Mouse (Mus musculus) cortical plate, adult 2 months (tissue): Measurements from ENCODE around the gene Ano6. TPM values are rescaled to one million over a fixed set of nuclear protein-coding genes. Genes with fewer than 3 reads are reported as not detected.

ENCODE experiments used
- H3K27ac ChIP-seq: fragments of 200-500 bp; 2 replicates; pipeline ENCODE4 v1.5.1; 2012; ENCODE audit warnings: low read length, control low read depth, inconsistent platforms; ENCODE audit not compliant: insufficient read depth
- H3K4me1 ChIP-seq: fragments of 200-500 bp; 2 replicates; pipeline ENCODE4 v1.6.1; 2011; ENCODE audit warnings: low read length; ENCODE audit not compliant: control insufficient read depth, insufficient read depth
- H3K4me3 ChIP-seq: fragments of 200-500 bp; 2 replicates; pipeline ENCODE4 v1.5.1; 2011; ENCODE audit warnings: mild to moderate bottlenecking, low read length, control low read depth; ENCODE audit not compliant: insufficient read depth
- CTCF ChIP-seq: fragments of 200-500 bp; IDR thresholded peaks from 2 replicates; pipeline ENCODE4 v1.5.1; 2011; ENCODE audit warnings: mild to moderate bottlenecking, control low read depth, low read length; ENCODE audit not compliant: insufficient read depth; ENCODE audit errors: extremely low read depth
- POLR2A ChIP-seq: fragments of 200-500 bp; IDR thresholded peaks from 2 replicates; pipeline ENCODE4 v1.6.1; 2011; ENCODE audit warnings: mild to moderate bottlenecking, low read length, control low read depth; ENCODE audit not compliant: insufficient read depth; ENCODE audit errors: extremely low read depth
- polyA plus RNA-seq: library from polyadenylated mRNA; depleted of rRNA; stranded (reverse); fragments of >200 nt; gene quantifications from 2 replicates; pipeline ENCODE4 v1.2.3, GENCODE M21; 2012

Gene Ano6
- polyA plus RNA-seq, 1 experiment: 16.7 TPM

DNA sequence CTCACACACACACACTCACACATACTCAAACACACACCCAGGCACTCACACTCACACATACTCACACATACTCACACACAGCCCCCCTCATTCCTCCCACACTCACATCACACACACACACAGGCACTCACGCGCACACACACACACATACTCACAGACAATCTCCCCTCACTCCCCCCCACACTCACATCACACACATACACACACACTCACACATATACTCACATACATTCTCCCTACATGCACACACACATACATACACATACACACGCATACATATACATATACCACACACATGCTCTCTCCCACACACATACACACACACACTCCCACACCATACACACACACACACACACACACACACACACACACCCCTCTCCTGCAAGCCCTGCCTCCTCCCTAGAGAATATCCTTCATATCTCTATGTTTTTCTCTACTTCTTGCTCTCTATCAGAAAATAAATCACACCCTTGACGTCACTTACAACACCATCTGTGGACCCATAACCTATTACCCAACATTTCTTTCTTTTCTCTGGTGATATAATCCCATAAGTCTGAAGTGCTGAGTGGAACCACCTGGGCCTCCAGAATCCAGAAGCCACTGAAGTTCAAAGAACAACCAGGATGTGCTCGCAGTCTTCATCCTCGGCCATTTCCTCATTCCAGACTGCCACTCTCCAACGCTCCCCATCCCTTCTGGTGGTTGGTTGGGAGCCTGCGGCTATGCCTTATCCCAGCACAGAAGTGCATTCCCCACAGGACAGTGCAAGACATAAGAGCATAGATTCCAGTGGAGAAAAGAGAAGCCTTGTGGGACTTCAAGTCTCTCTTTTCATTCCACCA, 38.6 kb upstream of the Ano6 start:
- Histone ChIP-seq H3K27ac (no peak overlapping the region), H3K4me3 (no peak overlapping the region), H3K4me1 (no peaks in the 10 kb centered on the region)
- no peak for TF ChIP-seq POLR2A
- TF ChIP-seq CTCF: no peak

DNA sequence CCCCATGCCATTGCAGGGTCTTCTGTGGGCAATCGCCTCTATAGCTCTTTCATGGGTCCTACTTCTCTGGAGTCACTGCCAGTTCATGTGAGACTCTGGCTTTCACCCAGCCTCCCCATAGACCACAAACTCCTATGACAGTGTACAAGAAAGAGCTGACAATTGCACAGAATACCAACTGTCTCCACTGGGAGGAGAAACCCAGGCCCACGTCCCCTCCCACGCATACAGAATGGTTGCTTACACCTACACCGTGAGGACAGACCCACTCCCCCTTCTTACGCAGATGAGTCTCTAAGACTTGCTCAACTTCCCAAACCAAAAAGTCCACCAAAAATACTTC, 38.0 kb upstream of the Ano6 start:
- H3K4me1 ChIP-seq: no peaks in the 10 kb centered on the region
- no peak overlapping the region for H3K4me3 ChIP-seq
- no peak overlapping the region for H3K27ac ChIP-seq
- TF ChIP-seq CTCF (no peak), POLR2A (no peak)

GRCm38 (mm10) chr15:95753031-95753430, 37.6 kb upstream of the Ano6 start:
- H3K27ac ChIP-seq: no peak overlapping the region
- no peaks in the 10 kb centered on the region for H3K4me1 ChIP-seq
- TF ChIP-seq POLR2A: no peak
- no peak for TF ChIP-seq CTCF
- no peak overlapping the region for H3K4me3 ChIP-seq

DNA sequence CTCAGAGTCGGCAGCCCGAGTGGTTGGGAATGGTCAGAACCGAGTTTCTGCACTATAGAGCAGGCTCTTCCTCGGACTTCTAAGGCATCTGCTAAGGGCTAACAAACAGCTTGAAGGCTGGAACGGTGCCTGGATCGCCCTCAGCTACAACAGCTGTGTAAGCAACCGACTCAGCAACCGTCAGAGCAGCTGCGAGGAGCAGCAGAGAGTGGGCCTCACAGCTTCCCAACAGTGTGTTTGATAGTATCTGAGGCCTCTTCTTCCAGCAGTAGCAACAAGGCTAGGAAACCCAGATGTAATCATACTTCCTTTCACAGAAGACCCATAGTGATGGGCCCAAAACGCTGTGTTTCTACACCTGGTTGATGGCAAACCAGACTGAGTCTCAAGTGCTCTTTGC, 33.5 kb upstream of the Ano6 start:
- TF ChIP-seq CTCF: no peak
- TF ChIP-seq POLR2A: no peak
- no peak overlapping the region for H3K27ac ChIP-seq
- H3K4me1 ChIP-seq: no peaks in the 10 kb centered on the region
- no peak overlapping the region for H3K4me3 ChIP-seq

GRCm38 (mm10) chr15:95758069-95758468, 32.6 kb upstream of the Ano6 start:
- Histone ChIP-seq H3K4me1 (no peaks in the 10 kb centered on the region), H3K27ac (no peak overlapping the region), H3K4me3 (no peak overlapping the region)
- TF ChIP-seq CTCF: no peak
- TF ChIP-seq POLR2A: no peak

GRCm38 (mm10) chr15:95758696-95759434, 31.8 kb upstream of the Ano6 start:
- H3K4me1 ChIP-seq: no peaks in the 10 kb centered on the region
- TF ChIP-seq CTCF: no peak
- TF ChIP-seq POLR2A: no peak
- H3K4me3 ChIP-seq: no peak overlapping the region

DNA sequence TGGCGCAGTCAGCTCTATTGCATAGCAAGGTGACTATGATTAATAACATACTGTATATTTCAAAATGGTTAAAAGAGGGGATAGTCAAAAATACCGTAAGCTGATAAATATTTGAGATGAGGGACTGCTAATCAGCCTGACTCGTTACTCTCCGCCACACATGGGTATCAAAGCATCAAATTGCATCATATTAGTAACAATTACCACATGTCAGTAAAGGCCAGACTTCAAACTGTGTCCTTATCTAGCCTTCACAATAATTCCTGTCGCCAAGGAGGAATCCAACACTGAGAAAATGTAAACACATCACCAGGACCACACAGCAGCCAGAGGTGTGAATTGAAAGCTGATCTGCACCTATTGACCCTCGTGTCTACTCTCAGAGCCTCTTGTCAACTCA, 30.8 kb upstream of the Ano6 start:
- TF ChIP-seq POLR2A (no peak), CTCF (no peak)
- Histone ChIP-seq H3K4me3 (no peak overlapping the region), H3K4me1 (no peaks in the 10 kb centered on the region), H3K27ac (no peak overlapping the region)

More at GRCm38 (mm10) chr15:95758696-95759434, 31.8 kb upstream of the Ano6 start:
- no peak overlapping the region for H3K27ac ChIP-seq

DNA sequence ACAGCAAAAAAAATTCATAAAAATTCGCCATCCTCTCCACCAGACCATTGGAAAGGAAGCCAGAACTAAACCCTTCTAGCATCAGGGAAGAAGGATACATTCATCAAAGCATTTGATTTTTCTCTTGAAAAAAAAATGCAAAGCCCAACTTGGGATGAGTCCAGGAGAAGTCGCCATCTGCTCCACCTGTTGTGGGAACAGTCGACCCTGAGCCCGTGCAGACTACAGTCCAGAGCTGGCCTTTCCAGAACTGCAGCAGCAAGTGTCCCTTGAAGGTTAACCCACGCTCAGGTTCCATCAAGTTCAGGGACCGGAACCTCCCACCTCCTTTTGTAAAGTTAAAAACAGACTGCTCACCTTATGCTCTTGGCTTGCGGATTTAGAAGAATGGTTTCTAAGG, 29.2 kb upstream of the Ano6 start:
- no peak overlapping the region for H3K4me3 ChIP-seq
- no peak overlapping the region for H3K27ac ChIP-seq
- TF ChIP-seq CTCF (no peak), POLR2A (no peak)
- H3K4me1 ChIP-seq: no peaks in the 10 kb centered on the region

DNA sequence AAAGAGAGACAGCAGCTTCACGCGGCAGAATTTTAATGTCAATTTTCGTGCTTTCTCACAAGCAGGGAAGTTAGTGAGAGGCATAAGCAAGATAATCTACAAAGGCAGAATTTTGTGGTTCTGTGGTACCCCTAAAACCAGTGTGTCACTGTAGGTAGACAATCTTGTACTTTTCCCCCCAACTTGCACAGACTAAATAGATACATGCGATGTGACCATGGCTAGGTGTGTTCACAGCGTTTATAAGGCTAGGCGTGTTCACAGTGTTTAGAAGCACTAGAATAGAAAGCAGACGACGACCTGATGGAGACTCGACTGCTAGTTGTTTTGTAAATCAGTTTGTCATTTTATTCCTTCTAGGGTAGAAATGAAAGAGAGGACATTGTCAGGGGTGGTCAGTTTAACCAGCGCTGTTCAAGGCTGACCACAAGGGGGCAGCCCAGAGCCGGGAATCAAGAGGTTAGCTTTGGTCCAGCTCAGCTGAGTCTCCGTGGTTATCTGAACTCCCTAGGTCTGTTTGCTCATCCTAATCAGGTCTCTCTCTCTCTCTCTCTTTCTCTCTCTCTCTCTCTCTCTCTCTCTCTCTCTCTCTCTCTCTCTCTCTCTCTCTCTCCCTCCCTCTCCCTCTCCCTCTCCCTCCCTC, 27.9 kb upstream of the Ano6 start:
- H3K27ac ChIP-seq: no peak overlapping the region
- no peak overlapping the region for H3K4me3 ChIP-seq
- TF ChIP-seq CTCF (peak; percentile 79), POLR2A (no peak)
- H3K4me1 ChIP-seq: no peaks in the 10 kb centered on the region
